9 mouse cellular contexts compared by ENCODE assay signal in genomic region chr5:74094841-74095437, GRCm38 (mm10). TPM values are rescaled to one million over a fixed set of nuclear protein-coding genes. Genes with fewer than 3 reads are reported as not detected.
DNase-seq lines count a peak whose midpoint lies in the region; ATAC-seq lines count a peak whose summit lies in the region.
"Had no signal": no experiment of that assay in that cellular context is flagged by ENCODE, and none has a peak within 500 bp of the region (broad histone marks: within the 10 kb centered on the region; RNA-seq: fewer than 3 reads in every experiment).

No protein-coding gene starts in this region.

- H3K4me2 ChIP-seq in forebrain, embryonic 15.5 days (replicated peaks), result peak overlapping the region; percentile 61
- H3K4me2 ChIP-seq in liver, embryonic 13.5 days, result peak overlapping the region; percentile 79

- WGBS in forebrain, embryonic 15.5 days, result 91% methylated on average over 8 of the region's 8 CpGs
- WGBS in liver, embryonic 13.5 days (ENCODE audit: insufficient replicate concordance), result 67% methylated on average over 8 of the region's 8 CpGs

- peak; percentile 48 for DNase-seq in testis, postnatal 14 days (ENCODE audit: low spot score)
- DNase-seq in testis, postnatal 10 days (ENCODE audit: low spot score), result no peak
- DNase-seq in liver, embryonic 13.5 days, result no peak
- DNase-seq in B cell, adult 2 months, result no peak
- no peak for DNase-seq in urinary bladder, adult 2 months (ENCODE audit: low spot score)
- DNase-seq in embryo, embryonic 10 days (ENCODE audit: low spot score), result no peak
- DNase-seq: adrenal gland, postnatal 14 days; kidney, postnatal 36 days had no signal

- H3K27ac ChIP-seq in forebrain, embryonic 15.5 days (replicated peaks), result no peak overlapping the region
- H3K27ac ChIP-seq in liver, embryonic 13.5 days, result peak overlapping the region; percentile 82

- H3K4me1 ChIP-seq in forebrain, embryonic 15.5 days, result peaks cover 20% of the 10 kb centered on the region
- peaks cover 29% of the 10 kb centered on the region for H3K4me1 ChIP-seq in liver, embryonic 13.5 days (replicated peaks)

- no peak overlapping the region for H3K9ac ChIP-seq in forebrain, embryonic 15.5 days (replicated peaks)
- peak overlapping the region; percentile 92 for H3K9ac ChIP-seq in liver, embryonic 13.5 days

- H3K36me3 ChIP-seq in forebrain, embryonic 15.5 days, result peaks cover 5% of the 10 kb centered on the region; the same call in 1 of the 2 replicates
- peaks cover 14% of the 10 kb centered on the region for H3K36me3 ChIP-seq in liver, embryonic 13.5 days

- no peaks in the 10 kb centered on the region for H3K27me3 ChIP-seq in forebrain, embryonic 15.5 days
- H3K27me3 ChIP-seq in liver, embryonic 13.5 days, result no peaks in the 10 kb centered on the region

- peak overlapping the region; percentile 88; the same call in 1 of the 2 replicates for H3K4me3 ChIP-seq in forebrain, embryonic 15.5 days
- H3K4me3 ChIP-seq in liver, embryonic 13.5 days (replicated peaks), result peak overlapping the region; percentile 85

- H3K9me3 ChIP-seq in forebrain, embryonic 15.5 days, result no peaks in the 10 kb centered on the region
- no peaks in the 10 kb centered on the region for H3K9me3 ChIP-seq in liver, embryonic 13.5 days (replicated peaks)

- ATAC-seq in forebrain, embryonic 15.5 days (replicated peaks), result no peak
- ATAC-seq in liver, embryonic 13.5 days (ENCODE audit: low read depth), result no peak

RNA-seq across cellular contexts. Expression of gene Usp46, which starts 26.7 kb away (rescaled TPM):
- 28.0 and 29.0 TPM in 2 replicates for polyA plus RNA-seq in forebrain, embryonic 15.5 days (2015; fragmentation: Nextera tagmentation; extraction: Ambion mirVana)
- 23.4 and 30.3 TPM in 2 replicates for polyA plus RNA-seq in liver, embryonic 13.5 days (2015; fragmentation: Nextera tagmentation; extraction: Ambion mirVana)
- polyA plus RNA-seq in urinary bladder, adult 2 months (2012; rRNA removed), result 19.9 and 20.2 TPM in 2 replicates
